Mouse (Mus musculus): Measurements from ENCODE around the gene Ppdpf. TPM values are rescaled to one million over a fixed set of nuclear protein-coding genes. Genes with fewer than 3 reads are reported as not detected.

Ppdpf gene
- polyA plus RNA-seq, 1 experiment: 219 TPM

- Histone ChIP-seq H3K27ac (ENCODE audit: control insufficient read depth, insufficient read depth, low read length) (no peak overlapping the region), H3K27me3 (ENCODE audit: control insufficient read depth, insufficient read depth, low read length) (peaks cover 14% of the 10 kb centered on the region; the same call in 1 of the 2 replicates), H3K4me3 (ENCODE audit: control insufficient read depth, insufficient read depth, low read length) (no peak overlapping the region), H3K4me1 (replicated peaks; ENCODE audit: control insufficient read depth, insufficient read depth, low read length) (no peaks in the 10 kb centered on the region), H3K36me3 (ENCODE audit: control insufficient read depth, insufficient read depth, low read length) (no peaks in the 10 kb centered on the region)
- 77% methylated on average over 6 of the region's 6 CpGs for WGBS
- TF ChIP-seq POLR2A (IDR thresholded peaks at IDR 0.05; ENCODE audit: control insufficient read depth, extremely low read depth, insufficient read depth, low read length, poor library complexity) (no peak), CTCF (IDR thresholded peaks at IDR 0.05; ENCODE audit: borderline replicate concordance, control insufficient read depth, extremely low read depth, insufficient read depth, low read length, poor library complexity) (no peak)
- DNase-seq: no peak
These were observed 29.2 kb upstream of the Ppdpf start for GRCm38 (mm10) chr2:181157716-181158302.

- DNase-seq: no peak
- Histone ChIP-seq H3K27ac (ENCODE audit: control insufficient read depth, insufficient read depth, low read length) (no peak overlapping the region), H3K4me3 (ENCODE audit: control insufficient read depth, insufficient read depth, low read length) (no peak overlapping the region), H3K4me1 (replicated peaks; ENCODE audit: control insufficient read depth, insufficient read depth, low read length) (no peaks in the 10 kb centered on the region), H3K36me3 (ENCODE audit: control insufficient read depth, insufficient read depth, low read length) (no peaks in the 10 kb centered on the region), H3K27me3 (ENCODE audit: control insufficient read depth, insufficient read depth, low read length) (peaks cover 14% of the 10 kb centered on the region; the same call in 1 of the 2 replicates)
- no peak for TF ChIP-seq CTCF (IDR thresholded peaks at IDR 0.05; ENCODE audit: borderline replicate concordance, control insufficient read depth, extremely low read depth, insufficient read depth, low read length, poor library complexity)
- TF ChIP-seq POLR2A (IDR thresholded peaks at IDR 0.05; ENCODE audit: control insufficient read depth, extremely low read depth, insufficient read depth, low read length, poor library complexity): no peak
- 98% methylated on average over 2 of the region's 2 CpGs for WGBS
These were observed 28.6 kb upstream of the Ppdpf start for GRCm38 (mm10) chr2:181158471-181158870.

GRCm38 (mm10) chr2:181159091-181159514 is 27.9 kb upstream of the Ppdpf start:
- Histone ChIP-seq H3K27ac (ENCODE audit: control insufficient read depth, insufficient read depth, low read length) (no peak overlapping the region), H3K4me1 (replicated peaks; ENCODE audit: control insufficient read depth, insufficient read depth, low read length) (no peaks in the 10 kb centered on the region), H3K27me3 (ENCODE audit: control insufficient read depth, insufficient read depth, low read length) (peaks cover 14% of the 10 kb centered on the region; the same call in 1 of the 2 replicates), H3K36me3 (ENCODE audit: control insufficient read depth, insufficient read depth, low read length) (no peaks in the 10 kb centered on the region), H3K4me3 (ENCODE audit: control insufficient read depth, insufficient read depth, low read length) (no peak overlapping the region)
- 53% methylated on average over 7 of the region's 7 CpGs for WGBS
- DNase-seq: no peak
- TF ChIP-seq CTCF (IDR thresholded peaks at IDR 0.05; ENCODE audit: borderline replicate concordance, control insufficient read depth, extremely low read depth, insufficient read depth, low read length, poor library complexity): no peak
- TF ChIP-seq POLR2A (IDR thresholded peaks at IDR 0.05; ENCODE audit: control insufficient read depth, extremely low read depth, insufficient read depth, low read length, poor library complexity): no peak

DNA sequence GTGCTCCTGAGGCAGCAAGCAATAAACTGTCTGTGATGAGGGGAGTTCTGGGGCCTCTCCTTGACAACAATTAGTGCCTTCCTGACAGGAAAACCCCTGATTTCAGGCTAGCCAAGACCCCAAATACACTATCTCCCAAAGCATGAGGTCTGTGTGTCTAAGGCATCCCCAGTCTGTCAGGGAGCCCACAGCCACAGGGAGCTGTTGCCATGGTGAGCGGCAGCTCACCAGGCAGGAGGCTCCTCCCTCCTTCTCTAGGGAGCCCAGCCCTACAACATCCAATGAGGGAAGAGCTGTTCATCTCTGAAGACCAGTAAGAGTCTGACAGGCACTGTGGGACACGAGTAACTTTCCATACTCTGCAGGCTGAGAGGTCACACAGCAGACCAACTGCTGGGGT is 27.3 kb upstream of the Ppdpf start:
- 40% methylated on average over 2 of the region's 2 CpGs for WGBS
- Histone ChIP-seq H3K4me1 (replicated peaks; ENCODE audit: control insufficient read depth, insufficient read depth, low read length) (no peaks in the 10 kb centered on the region), H3K4me3 (ENCODE audit: control insufficient read depth, insufficient read depth, low read length) (no peak overlapping the region), H3K27ac (ENCODE audit: control insufficient read depth, insufficient read depth, low read length) (no peak overlapping the region), H3K36me3 (ENCODE audit: control insufficient read depth, insufficient read depth, low read length) (no peaks in the 10 kb centered on the region), H3K27me3 (ENCODE audit: control insufficient read depth, insufficient read depth, low read length) (peaks cover 14% of the 10 kb centered on the region; the same call in 1 of the 2 replicates)
- no peak for DNase-seq
- TF ChIP-seq POLR2A (IDR thresholded peaks at IDR 0.05; ENCODE audit: control insufficient read depth, extremely low read depth, insufficient read depth, low read length, poor library complexity) (no peak), CTCF (IDR thresholded peaks at IDR 0.05; ENCODE audit: borderline replicate concordance, control insufficient read depth, extremely low read depth, insufficient read depth, low read length, poor library complexity) (no peak)

GRCm38 (mm10) chr2:181160821-181161220 is 26.2 kb upstream of the Ppdpf start:
- no peaks in the 10 kb centered on the region for H3K4me1 ChIP-seq (replicated peaks; ENCODE audit: control insufficient read depth, insufficient read depth, low read length)
- TF ChIP-seq POLR2A (IDR thresholded peaks at IDR 0.05; ENCODE audit: control insufficient read depth, extremely low read depth, insufficient read depth, low read length, poor library complexity) (no peak), CTCF (IDR thresholded peaks at IDR 0.05; ENCODE audit: borderline replicate concordance, control insufficient read depth, extremely low read depth, insufficient read depth, low read length, poor library complexity) (no peak)
- H3K36me3 ChIP-seq (ENCODE audit: control insufficient read depth, insufficient read depth, low read length): no peaks in the 10 kb centered on the region
- no peak overlapping the region for H3K4me3 ChIP-seq (ENCODE audit: control insufficient read depth, insufficient read depth, low read length)
- H3K27me3 ChIP-seq (ENCODE audit: control insufficient read depth, insufficient read depth, low read length): peaks cover 14% of the 10 kb centered on the region; the same call in 1 of the 2 replicates
- no peak overlapping the region for H3K27ac ChIP-seq (ENCODE audit: control insufficient read depth, insufficient read depth, low read length)
- 30% methylated on average over 4 of the region's 4 CpGs for WGBS
- no peak for DNase-seq

GRCm38 (mm10) chr2:181166469-181166868 is 20.6 kb upstream of the Ppdpf start:
- H3K27me3 ChIP-seq (ENCODE audit: control insufficient read depth, insufficient read depth, low read length): no peaks in the 10 kb centered on the region
- H3K4me3 ChIP-seq (ENCODE audit: control insufficient read depth, insufficient read depth, low read length): no peak overlapping the region
- no peak overlapping the region for H3K27ac ChIP-seq (ENCODE audit: control insufficient read depth, insufficient read depth, low read length)
- TF ChIP-seq POLR2A (IDR thresholded peaks at IDR 0.05; ENCODE audit: control insufficient read depth, extremely low read depth, insufficient read depth, low read length, poor library complexity) (no peak), CTCF (IDR thresholded peaks at IDR 0.05; ENCODE audit: borderline replicate concordance, control insufficient read depth, extremely low read depth, insufficient read depth, low read length, poor library complexity) (no peak)
- no peak for DNase-seq
- no peaks in the 10 kb centered on the region for H3K4me1 ChIP-seq (replicated peaks; ENCODE audit: control insufficient read depth, insufficient read depth, low read length)
- no peaks in the 10 kb centered on the region for H3K36me3 ChIP-seq (ENCODE audit: control insufficient read depth, insufficient read depth, low read length)
- 79% methylated on average over 5 of the region's 5 CpGs for WGBS
